Mouse (Mus musculus) naive thymus-derived CD4-positive, alpha-beta T cell, adult 2 months (primary cell): ENCODE measurements around the gene Tnks1bp1.

Experiments
- DNase-seq: peaks from one replicate; pipeline ENCODE4 v3.0.0-alpha.2; 2011; ENCODE audit warnings: low read depth

The Tnks1bp1 gene

DNA sequence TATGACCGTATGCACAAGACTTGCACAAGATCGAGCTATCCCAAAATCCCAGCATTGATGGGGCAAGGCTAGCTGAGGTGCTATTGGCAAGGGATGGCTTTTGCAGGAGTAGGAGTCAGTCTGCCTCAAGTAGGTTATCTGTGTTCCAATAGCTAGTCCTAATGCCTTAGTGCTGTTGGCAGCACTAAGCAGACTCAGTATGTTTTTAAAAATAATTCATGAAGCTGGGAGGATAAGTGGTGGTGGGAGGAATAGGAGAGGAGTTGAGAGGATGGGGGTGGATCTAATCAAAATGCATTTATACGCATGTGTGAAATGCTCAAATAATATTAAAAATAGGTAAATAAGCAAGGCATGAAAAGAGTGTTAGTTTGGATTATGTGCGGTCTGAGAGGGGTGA, 43.5 kb downstream of the Tnks1bp1 start:
- no peak for DNase-seq

DNA sequence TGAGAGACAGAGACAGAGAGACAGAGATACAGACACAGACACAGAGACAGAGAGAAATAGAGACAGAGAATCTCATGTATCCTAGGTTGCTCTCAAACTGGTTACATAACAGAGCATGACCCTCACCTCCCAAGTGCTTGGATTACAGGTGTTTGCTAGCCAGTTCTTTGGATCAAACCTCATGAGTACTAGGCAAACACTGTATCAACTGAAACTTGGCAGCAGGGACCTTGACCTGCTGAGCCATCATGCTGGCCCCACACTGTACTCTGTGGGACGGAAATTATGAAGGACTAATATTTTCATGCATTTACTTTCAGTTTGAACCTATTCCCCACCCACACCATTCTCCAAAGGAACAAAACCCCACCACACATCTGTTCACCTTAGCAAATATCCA, 45.6 kb downstream of the Tnks1bp1 start:
- DNase-seq: no peak

DNA sequence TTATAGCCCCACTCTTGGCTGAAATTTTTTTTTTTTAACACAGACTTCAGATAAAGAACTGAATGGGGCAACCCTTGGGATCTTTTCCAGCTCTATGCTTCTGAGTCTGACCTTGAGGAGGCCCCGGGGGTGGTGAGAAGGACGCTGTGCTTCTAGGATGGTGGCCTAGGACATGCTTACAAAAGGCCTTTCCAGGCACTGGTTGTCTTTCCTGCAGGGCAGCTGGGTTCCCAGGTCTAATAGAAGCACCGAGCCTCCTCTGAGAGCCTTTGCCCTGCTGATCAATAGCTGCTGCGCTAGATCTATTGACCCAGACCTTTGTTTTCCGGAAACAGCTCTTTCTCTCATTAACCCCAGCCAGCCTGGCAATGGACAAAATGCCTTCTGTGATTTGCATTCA, 48.1 kb downstream of the Tnks1bp1 start:
- DNase-seq: no peak

DNA sequence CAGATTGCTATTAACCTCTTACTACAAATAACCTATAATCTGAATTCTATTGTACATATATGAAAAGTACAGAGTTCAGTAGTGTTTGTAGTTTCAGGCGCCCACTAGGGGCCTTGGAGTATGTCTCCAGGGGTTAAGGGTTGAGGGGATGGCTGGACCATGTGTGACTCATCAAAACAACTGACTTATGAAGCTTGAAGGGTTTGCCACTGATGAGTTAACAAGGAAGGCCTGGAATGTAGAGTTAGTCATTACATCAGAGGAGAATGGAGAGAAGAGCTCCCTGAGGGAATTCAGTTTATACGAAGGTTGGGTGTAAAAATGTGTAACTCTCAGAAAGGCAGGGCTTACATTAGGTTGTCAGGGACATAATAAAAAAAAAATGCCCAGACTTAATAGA, 50.2 kb downstream of the Tnks1bp1 start:
- no peak for DNase-seq

DNA sequence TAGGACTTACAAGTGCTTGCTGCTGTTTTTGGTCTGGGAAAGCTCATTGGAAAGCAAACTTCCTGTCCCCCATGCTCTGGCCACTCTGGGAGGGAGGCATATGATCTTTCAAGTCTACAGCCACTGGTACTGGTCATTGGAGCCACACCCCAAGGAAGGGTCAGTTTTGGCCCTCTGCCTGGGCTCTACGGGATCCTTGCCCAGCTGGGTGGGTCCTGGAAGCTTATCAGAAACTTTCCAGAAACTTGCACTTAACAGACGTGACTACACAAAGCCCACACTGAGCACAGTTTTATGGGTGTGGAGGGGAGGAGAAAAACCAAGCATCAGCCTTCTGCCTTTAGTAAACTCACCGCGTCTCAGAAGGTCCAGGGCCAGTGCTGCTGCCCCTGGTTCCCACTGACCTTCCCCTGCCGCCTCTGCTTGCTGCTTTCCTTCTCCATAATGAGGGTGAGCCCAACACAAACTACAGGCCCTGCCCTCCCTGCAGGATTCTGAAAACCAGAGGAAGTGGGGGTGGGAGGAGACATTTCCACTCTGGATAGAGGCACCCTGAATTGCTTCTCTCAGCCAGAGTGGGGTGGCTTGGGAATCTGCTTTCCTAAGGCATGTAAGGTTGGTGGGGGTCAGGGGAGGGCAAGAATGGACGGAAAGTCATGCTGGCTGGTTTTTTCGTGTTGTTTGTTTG, 51.1 kb downstream of the Tnks1bp1 start:
- no peak for DNase-seq

DNA sequence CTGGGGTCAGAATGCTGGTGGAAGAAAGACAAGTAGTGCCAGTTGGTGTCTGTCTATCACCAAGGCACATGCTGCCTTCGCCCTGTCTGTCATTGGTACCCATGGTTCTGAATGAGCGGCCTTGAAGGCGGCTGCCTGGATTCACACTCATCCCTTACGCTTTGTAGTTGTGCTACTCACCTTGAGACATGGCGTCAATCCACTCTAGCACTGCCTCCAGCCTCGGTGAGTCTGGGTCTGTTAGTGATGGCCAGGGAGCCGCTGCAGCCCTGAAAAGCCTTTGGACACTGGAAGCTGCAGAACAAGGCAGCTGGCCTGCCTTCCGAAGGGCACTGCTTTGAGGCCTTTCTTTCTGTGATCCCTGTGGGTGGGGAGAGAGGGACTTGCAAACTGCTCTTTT, 55.4 kb downstream of the Tnks1bp1 start:
- DNase-seq: no peak

DNA sequence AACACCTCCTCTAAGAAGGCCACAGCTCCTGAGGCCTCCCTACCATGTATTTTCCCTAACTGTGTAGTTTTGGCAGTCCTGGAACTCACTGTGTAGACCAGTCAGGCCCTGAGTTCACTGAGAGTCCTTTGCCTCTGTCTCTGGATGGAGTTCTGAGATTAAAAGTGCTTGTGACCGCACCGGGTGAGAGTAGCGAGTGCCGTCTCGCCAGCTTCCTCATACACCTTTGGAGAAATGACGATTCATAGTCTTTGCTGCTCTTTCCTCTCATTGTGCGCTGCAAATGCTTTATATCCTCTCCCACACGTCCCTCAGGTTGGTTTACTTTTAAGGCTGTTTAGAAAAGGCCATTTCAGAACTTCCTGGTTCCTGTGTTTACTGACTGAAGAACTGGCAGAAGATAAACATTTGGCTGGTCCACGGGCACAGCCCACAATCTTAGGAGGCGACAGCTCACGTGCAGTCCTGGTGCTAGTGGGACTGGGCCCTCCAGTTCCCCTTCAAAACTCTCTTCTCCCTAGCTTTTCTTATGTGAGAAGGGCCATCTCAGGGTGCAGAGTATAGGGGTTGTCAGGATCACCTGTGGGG, 57.7 kb downstream of the Tnks1bp1 start:
- no peak for DNase-seq

DNA sequence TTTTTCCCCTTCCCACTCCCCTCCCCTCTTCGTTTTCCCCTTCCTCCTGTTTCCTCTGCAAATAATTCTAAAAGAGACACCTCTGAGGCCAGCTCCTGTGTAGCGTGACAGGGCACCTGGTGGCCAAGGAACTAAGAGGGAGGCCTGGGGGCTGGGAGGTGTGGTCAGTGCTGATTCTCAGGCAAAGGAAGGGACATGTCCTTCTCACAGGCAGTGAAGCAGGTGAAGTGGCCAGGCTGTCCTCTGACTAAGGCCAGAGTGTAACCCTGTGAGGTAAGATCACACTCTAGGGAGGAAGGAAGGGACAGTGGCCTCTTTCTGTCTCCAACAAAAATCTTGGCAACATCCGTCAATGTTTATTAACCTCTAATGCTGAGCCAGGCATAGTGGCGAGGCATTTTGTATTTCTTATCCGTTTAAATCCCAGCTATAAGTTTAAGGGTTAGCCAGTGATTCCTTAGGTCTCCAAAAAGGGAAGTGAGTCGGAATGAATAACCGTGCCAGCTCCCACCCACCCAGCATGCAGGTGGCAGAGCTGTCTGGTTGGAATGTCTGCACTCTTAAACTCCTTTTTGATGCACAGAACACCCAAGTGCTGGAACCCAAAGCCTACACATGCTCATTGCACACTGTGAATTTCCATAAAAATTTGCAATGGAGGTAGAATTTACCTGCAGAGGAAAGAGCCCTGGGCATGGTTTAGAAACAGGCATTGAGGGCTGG, 58.4 kb downstream of the Tnks1bp1 start:
- DNase-seq: no peak

DNA sequence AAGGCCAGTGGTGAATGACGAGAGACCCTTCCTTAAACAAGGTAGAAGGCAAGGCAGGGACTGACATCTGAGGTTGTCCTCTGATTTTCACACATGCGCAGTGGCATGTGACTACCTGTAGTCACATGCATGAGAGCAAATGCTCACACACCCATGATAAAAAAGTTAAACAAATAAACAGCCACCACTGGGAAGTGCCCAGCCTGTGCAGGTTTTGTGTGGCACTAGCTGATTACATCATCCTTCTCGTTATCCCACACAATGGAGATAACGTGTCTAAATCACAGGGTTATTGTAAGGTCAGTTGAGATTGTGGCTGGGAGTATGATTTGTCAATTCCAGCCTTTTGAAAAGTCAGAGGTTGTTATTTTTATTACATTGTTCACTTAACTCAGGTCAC, 59.1 kb downstream of the Tnks1bp1 start:
- no peak for DNase-seq

DNA sequence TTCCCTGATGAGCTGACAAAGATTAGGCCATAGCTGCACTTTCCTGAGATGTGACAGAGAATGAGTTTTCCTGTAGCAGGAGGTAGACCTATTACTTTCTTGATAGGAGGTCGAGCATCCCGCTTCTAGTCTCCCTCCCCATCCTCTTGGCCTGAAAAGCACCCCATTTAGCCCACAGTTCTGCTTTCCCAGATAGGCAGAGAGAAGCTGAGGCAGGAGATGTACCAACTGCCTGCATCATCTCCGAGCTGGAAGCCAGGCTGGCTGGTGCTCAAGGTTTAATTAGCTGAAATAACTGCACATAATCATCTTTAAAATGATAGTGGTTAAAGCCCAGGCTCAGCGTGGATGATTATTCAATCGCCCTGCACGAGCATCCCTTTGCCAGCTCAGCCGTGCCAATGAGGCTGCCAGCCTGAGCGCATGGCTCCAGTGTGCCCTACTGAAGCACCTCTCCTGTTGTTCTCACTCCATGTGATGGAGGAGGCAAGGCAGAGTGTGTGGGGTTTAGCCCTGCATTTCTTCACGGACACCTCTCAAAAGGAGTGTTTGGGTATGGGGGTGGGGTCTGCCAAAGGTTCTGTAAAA, 62.6 kb downstream of the Tnks1bp1 start:
- DNase-seq: no peak
